Mouse (Mus musculus) lung, postnatal 0 days (tissue): ENCODE measurements around the gene Sparc.

Source experiments
- CTCF ChIP-seq: IDR thresholded peaks from 2 replicates; pipeline ENCODE4 v1.5.1; 2016; ENCODE audit warnings: antibody characterized with exemption, mild to moderate bottlenecking
- EP300 ChIP-seq: IDR thresholded peaks from 2 replicates; pipeline ENCODE4 v1.6.1; 2016; ENCODE audit warnings: antibody characterized with exemption, mild to moderate bottlenecking, control low read depth

DNA sequence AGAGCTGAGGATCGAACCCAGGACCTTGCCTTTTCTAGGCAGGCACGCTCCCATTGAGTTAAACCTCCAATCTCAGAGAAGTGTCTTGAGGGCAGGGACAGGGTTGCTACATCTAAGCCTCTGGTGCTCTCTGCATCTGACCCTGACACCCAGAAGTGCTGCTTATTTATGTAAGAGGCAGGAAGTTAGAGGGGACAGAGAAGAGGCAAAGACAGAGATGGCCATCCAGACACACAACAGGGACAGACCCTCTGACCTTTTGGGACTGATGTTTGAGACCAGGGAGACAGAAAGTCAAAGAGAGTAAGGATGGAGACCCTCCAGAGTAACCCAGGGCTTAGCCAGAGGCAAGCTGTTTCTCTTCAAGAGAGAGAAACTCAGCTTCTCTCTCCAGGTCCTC is 7.0 kb upstream of the Sparc start:
- no peak for TF ChIP-seq CTCF
- TF ChIP-seq EP300 = no peak
